Mouse (Mus musculus) cerebellum, adult 11 months (tissue): ENCODE results near the gene Axin1.

Experiments used
- DNase-seq: peaks from one replicate; pipeline ENCODE4 v3.0.0; 2022

Gene Axin1

GRCm38 (mm10) chr17:26192481-26193190 lies 54.1 kb downstream of the Axin1 start:
- DNase-seq: no peak

- DNase-seq: no peak
Observed at GRCm38 (mm10) chr17:26198892-26199291, 60.4 kb downstream of the Axin1 start, which contains the start of gene Pdia2. Pdia2 (minus strand) TSS chr17:26199087.

GRCm38 (mm10) chr17:26200831-26201705 lies 62.6 kb downstream of the Axin1 start:
- DNase-seq: no peak

- no peak for DNase-seq
Observed at GRCm38 (mm10) chr17:26201998-26202397, 63.5 kb downstream of the Axin1 start.

GRCm38 (mm10) chr17:26202737-26203136 lies 64.2 kb downstream of the Axin1 start, which contains the start of gene Rgs11:
Rgs11 (plus strand) TSS chr17:26202951.
- peak; percentile 21 for DNase-seq

GRCm38 (mm10) chr17:26203321-26203811 lies 64.9 kb downstream of the Axin1 start:
- DNase-seq: peak; percentile 24

- DNase-seq: no peak
Observed at GRCm38 (mm10) chr17:26204766-26205165, 66.3 kb downstream of the Axin1 start.

GRCm38 (mm10) chr17:26206392-26206791 lies 67.9 kb downstream of the Axin1 start:
- no peak for DNase-seq

GRCm38 (mm10) chr17:26207686-26208085 lies 69.2 kb downstream of the Axin1 start, which contains the start of gene Arhgdig:
Arhgdig (minus strand) TSS chr17:26207786.
- DNase-seq: no peak

GRCm38 (mm10) chr17:26212241-26212640 lies 73.8 kb downstream of the Axin1 start:
- no peak for DNase-seq

GRCm38 (mm10) chr17:26212681-26213080 lies 74.2 kb downstream of the Axin1 start:
- DNase-seq: no peak

- no peak for DNase-seq
Observed at GRCm38 (mm10) chr17:26221508-26221907, 83.0 kb downstream of the Axin1 start.

GRCm38 (mm10) chr17:26225150-26225549 lies 86.7 kb downstream of the Axin1 start:
- DNase-seq: no peak

- no peak for DNase-seq
Observed at GRCm38 (mm10) chr17:26229776-26230175, 91.3 kb downstream of the Axin1 start.

- no peak for DNase-seq
Observed at GRCm38 (mm10) chr17:26231156-26231555, 92.7 kb downstream of the Axin1 start.

GRCm38 (mm10) chr17:26232863-26233262 lies 94.4 kb downstream of the Axin1 start:
- no peak for DNase-seq

- no peak for DNase-seq
Observed at GRCm38 (mm10) chr17:26234386-26234785, 95.9 kb downstream of the Axin1 start.

GRCm38 (mm10) chr17:26235077-26235815 lies 96.8 kb downstream of the Axin1 start:
- no peak for DNase-seq

- DNase-seq: no peak
Observed at GRCm38 (mm10) chr17:26237667-26238066, 99.2 kb downstream of the Axin1 start.

- no peak for DNase-seq
Observed at GRCm38 (mm10) chr17:26239551-26239950, 101.1 kb downstream of the Axin1 start.

GRCm38 (mm10) chr17:26240120-26240790 lies 101.8 kb downstream of the Axin1 start:
- DNase-seq: no peak

- no peak for DNase-seq
Observed at GRCm38 (mm10) chr17:26240990-26241389, 102.5 kb downstream of the Axin1 start.
